Mouse (Mus musculus) heart, postnatal 14 days (tissue): ENCODE data around the gene Gm6176. TPM values are rescaled to one million over a fixed set of nuclear protein-coding genes. Genes with fewer than 3 reads are reported as not detected.
"Not testable (repeated sequence)": the region's sequence is repeated elsewhere in the genome, so short reads cannot be mapped to it uniquely, and the experiment has no call there.

ENCODE experiments used
- DNase-seq, 2 experiments: peaks; one replicate each; pipeline ENCODE4 v3.0.0; 2021 to 2022
- intact Hi-C: fragments of 180-260 bp; cut with DNase I; formaldehyde crosslinking; loops from one replicate; pipeline ENCODE4 v1.15.1; 2025
- long read RNA-seq, 2 experiments: library from polyadenylated mRNA; stranded (forward); transcript quantifications; one replicate each; pipeline ENCODE4 v2.0.0; 2021
- total RNA-seq, 2 experiments: library from RNA; stranded (reverse); gene quantifications; 2 replicates each; pipeline ENCODE4 v1.2.3; 2021

Gm6176 gene
- not detected for total RNA-seq
- long read RNA-seq, experiment 1: 0 reads
- long read RNA-seq, experiment 2: 0 reads

DNA sequence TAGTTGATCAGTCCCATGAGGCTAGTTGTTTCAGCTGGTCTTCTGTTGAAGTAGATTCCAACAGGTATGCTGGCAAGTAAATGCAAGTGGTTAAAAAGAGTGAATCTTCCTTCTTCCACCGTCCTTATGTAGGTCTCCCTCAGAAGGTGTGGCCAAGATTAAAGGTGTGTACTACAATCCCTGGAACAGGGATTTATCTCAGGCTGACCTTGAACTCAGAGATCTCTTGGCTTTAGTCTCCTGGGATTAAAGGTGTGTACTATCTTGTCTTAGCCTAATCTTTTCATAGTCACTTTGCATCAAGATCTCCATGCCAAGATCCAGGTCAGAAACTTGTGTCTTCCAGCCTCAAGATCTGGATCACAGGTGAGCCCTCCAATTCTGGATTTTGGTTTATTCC lies at the start of gene Gm6176:
TSS of gene Gm6176 (minus strand) at position 101 of the 400 bp plus-strand sequence.
- intact Hi-C loops, DNase-seq: not testable (repeated sequence)

DNA sequence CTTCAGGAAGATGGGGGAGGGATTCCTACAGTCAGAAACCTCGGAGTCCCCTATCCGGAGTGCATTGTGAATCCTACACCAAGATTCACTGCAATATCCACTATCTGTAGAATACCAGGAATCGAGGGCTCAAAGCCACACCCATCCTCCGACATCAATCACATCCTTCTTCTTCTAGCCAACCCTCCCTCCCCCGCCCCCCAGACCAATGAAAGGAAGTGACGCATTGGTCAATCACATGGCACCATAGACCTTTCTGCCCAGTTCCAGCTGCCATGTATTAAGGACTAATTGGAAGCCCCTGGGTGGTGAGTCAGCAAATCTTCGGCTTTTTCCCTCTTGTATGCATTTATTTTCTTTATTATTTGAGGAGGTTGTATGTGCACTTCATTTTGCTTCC lies 12.7 kb upstream of the Gm6176 start, which contains the start of gene Vmn1r139:
TSS of gene Vmn1r139 (plus strand) at position 301 of the 400 bp plus-strand sequence.
- intact Hi-C loops, DNase-seq: not testable (repeated sequence)

DNA sequence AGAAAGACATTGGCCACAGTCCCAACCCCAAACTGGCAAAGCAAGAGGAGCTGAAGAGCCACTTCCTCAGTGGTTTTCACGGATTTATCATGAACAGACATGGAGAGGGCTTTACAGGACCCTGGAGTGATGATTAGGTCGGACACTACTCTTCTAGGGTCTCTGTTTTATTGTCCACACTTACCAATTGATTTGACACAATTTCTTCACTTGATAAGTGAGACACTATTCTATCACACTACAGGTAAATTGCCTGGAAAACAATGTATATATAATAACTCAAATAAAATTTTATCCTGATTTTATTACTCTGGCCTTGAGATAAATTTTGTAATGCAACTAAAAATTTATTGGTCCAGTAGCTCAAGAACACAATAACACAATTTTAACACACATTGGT lies 27.3 kb downstream of the Gm6176 start, which contains the start of gene Vmn1r138:
TSS of gene Vmn1r138 (minus strand) at position 101 of the 400 bp plus-strand sequence.
- intact Hi-C loops, DNase-seq: not testable (repeated sequence)

Other genes with a start within 250 kb of the Gm6176 start
- gene Vmn1r135, start 224.0 kb downstream of the Gm6176 start, total RNA-seq: not detected
- not detected for gene Gm5725, start 212.0 kb downstream of the Gm6176 start, total RNA-seq
- not detected for gene Gm5891, start 135.0 kb downstream of the Gm6176 start, total RNA-seq
- not detected for gene Vmn1r137, start 61.7 kb downstream of the Gm6176 start, total RNA-seq
- not detected for gene Vmn1r138, start 27.4 kb downstream of the Gm6176 start, total RNA-seq
- not detected for gene Vmn1r139, start 12.8 kb upstream of the Gm6176 start, total RNA-seq
- gene Gm16451, start 61.9 kb upstream of the Gm6176 start, total RNA-seq: not detected
- gene Gm10666, start 78.4 kb upstream of the Gm6176 start, total RNA-seq: not detected
- gene Vmn1r142, start 107.7 kb upstream of the Gm6176 start, total RNA-seq: not detected
- gene Vmn1r143, start 133.1 kb upstream of the Gm6176 start, total RNA-seq: not detected
- gene Gm8653, start 145.0 kb upstream of the Gm6176 start, total RNA-seq: not detected
- gene Gm8453, start 173.2 kb upstream of the Gm6176 start, total RNA-seq: not detected